Mouse (Mus musculus) hindbrain, embryonic 15.5 days (tissue): ENCODE results near the gene Cryzl1. TPM values are rescaled to one million over a fixed set of nuclear protein-coding genes. Genes with fewer than 3 reads are reported as not detected.

Source experiments
- ATAC-seq: fragments of 200-750 bp; cut with Nextera tagmentation; 2 replicates; pipeline ENCODE4 v1.8.0; 2017; ENCODE audit warnings: low read depth, moderate number of reproducible peaks, moderate TSS enrichment; ENCODE audit not compliant: low FRiP score
- H3K27ac ChIP-seq: fragments of 300-500 bp; sonication (generic); replicated peaks from 2 replicates; pipeline ENCODE4 v1.5.1; 2015; ENCODE audit warnings: mild to moderate bottlenecking, inconsistent platforms
- H3K27me3 ChIP-seq: fragments of 300-500 bp; sonication (generic); 2 replicates; pipeline ENCODE4 v1.6.1; 2015; ENCODE audit warnings: control low read depth, inconsistent platforms
- H3K36me3 ChIP-seq: fragments of 300-500 bp; sonication (generic); 2 replicates; pipeline ENCODE4 v1.6.1; 2015; ENCODE audit warnings: control low read depth, inconsistent platforms
- H3K4me1 ChIP-seq: fragments of 300-500 bp; sonication (generic); replicated peaks from 2 replicates; pipeline ENCODE4 v1.6.1; 2015; ENCODE audit warnings: control low read depth, inconsistent platforms
- H3K4me2 ChIP-seq: fragments of 300-500 bp; sonication (generic); 2 replicates; pipeline ENCODE4 v1.6.1; 2015; ENCODE audit warnings: moderate library complexity, mild to moderate bottlenecking, inconsistent platforms
- H3K4me3 ChIP-seq: fragments of 300-500 bp; sonication (generic); 2 replicates; pipeline ENCODE4 v1.5.1; 2015; ENCODE audit warnings: mild to moderate bottlenecking, inconsistent platforms
- H3K9ac ChIP-seq: fragments of 300-500 bp; sonication (generic); 2 replicates; pipeline ENCODE4 v1.6.1; 2015; ENCODE audit warnings: inconsistent platforms
- H3K9me3 ChIP-seq: fragments of 300-500 bp; sonication (generic); 2 replicates; pipeline ENCODE4 v1.6.1; 2016; ENCODE audit warnings: control low read depth, inconsistent platforms
- WGBS: fragments of 180-500 bp; shearing (Covaris S2); methylation state at CpG from one replicate; pipeline ENCODE4 v1.1.7; 2015; 5-methylcytosine and 5-hydroxymethylcytosine counted together
- polyA plus RNA-seq: library from polyadenylated mRNA; unstranded; fragments of >200 nt; fragmentation: Nextera tagmentation; extraction: Ambion mirVana; gene quantifications from 2 replicates; pipeline ENCODE4 v1.2.1, GENCODE M21; 2015

The Cryzl1 gene
- polyA plus RNA-seq, 1 experiment from 2014 or later: 93.4 TPM

DNA sequence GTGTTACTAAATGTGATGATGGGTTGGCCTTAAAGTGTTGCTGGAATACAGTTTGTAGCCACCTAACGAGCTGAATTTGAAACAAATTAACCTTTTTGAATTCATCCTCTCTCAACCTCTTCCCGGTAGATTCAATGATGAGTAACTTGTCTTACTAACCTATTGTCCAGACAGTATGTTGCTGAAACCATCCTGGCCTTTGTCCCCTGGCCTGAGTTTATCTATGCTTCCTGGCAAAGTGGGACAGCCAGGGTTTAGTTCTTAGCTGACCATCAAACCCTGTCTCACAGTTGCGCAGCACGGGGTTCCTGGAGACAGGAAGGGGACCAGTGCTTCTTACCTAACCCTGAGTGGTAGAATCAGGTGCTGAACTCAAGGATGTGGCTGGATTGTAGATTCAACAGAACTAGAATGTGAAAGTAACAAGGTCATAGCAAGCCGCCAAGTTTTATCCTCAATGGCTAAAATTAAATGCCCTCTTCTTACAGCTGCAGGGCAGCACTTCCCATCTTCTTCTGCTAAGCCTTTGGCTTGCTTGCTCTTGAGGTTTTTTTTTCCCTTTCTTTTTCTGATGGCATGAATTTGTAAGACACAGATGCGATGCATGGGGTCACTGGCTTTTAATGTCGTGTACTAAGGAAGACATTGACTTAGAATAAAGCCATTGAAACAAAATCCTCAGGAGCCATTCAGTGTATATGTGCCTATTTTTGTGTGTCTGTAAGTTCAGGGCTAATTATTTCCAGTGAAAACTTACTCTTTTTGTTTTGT lies 7.5 kb upstream of the Cryzl1 start:
- Histone ChIP-seq H3K4me2 (no peak overlapping the region), H3K4me1 (peaks cover 63% of the 10 kb centered on the region), H3K27me3 (no peaks in the 10 kb centered on the region), H3K27ac (no peak overlapping the region), H3K9ac (no peak overlapping the region), H3K36me3 (no peaks in the 10 kb centered on the region), H3K9me3 (no peaks in the 10 kb centered on the region), H3K4me3 (no peak overlapping the region)
- WGBS: 71% methylated on average over 7 of the region's 7 CpGs
- ATAC-seq: no peak

DNA sequence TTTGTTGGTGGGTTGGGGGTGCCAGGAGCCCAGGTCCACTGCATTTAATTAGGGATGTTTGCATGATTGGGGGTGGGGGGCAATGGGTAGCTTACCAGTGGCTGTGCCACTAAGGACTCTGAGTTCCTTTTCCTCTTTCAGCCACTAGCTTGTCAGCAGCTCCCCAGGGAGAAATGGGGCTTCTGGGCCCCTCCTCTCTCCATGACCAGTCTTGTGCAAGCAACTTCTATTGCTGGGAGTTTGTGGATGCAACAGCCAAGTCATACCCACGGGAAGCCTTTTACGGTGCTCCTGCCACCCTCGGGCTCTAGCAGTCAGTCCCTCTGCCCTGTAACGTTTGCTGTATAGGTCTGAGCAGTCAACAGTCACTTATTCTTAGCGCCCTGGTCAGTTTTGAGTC lies 6.0 kb upstream of the Cryzl1 start:
- H3K9ac ChIP-seq: no peak overlapping the region
- no peaks in the 10 kb centered on the region for H3K36me3 ChIP-seq
- H3K27me3 ChIP-seq: no peaks in the 10 kb centered on the region
- H3K4me1 ChIP-seq: peaks cover 57% of the 10 kb centered on the region
- WGBS: 49% methylated on average over 5 of the region's 5 CpGs
- no peak for ATAC-seq
- H3K4me3 ChIP-seq: no peak overlapping the region
- H3K27ac ChIP-seq: no peak overlapping the region
- no peak overlapping the region for H3K4me2 ChIP-seq
- H3K9me3 ChIP-seq: no peaks in the 10 kb centered on the region

DNA sequence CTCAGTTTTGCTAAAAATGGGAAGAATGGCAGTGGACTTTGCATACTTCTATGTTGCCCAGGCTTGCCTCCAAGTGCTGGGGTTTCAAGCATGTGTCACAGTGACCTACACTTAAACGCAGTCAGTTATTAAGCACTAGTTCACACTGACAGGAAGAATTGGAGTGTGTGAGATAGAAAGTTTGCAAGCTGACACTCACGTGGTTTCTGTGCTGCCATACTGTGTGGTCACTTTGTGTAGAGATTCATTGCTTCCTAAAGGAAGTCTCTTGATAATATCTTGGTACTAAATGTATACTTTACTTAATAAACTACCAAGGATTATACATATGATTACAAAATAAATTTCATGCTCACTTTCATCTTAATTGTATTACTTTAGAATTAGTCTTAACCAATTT lies 4.0 kb upstream of the Cryzl1 start:
- no peak overlapping the region for H3K4me3 ChIP-seq
- no peak overlapping the region for H3K4me2 ChIP-seq
- no peak overlapping the region for H3K27ac ChIP-seq
- H3K9me3 ChIP-seq: no peaks in the 10 kb centered on the region
- H3K9ac ChIP-seq: no peak overlapping the region
- H3K27me3 ChIP-seq: no peaks in the 10 kb centered on the region
- ATAC-seq: no peak
- H3K4me1 ChIP-seq: peaks cover 54% of the 10 kb centered on the region
- WGBS: 81% methylated on average over 2 of the region's 2 CpGs
- no peaks in the 10 kb centered on the region for H3K36me3 ChIP-seq

GRCm38 (mm10) chr16:91730446-91730845 lies 1.7 kb upstream of the Cryzl1 start:
- Histone ChIP-seq H3K4me1 (peaks cover 46% of the 10 kb centered on the region), H3K4me3 (peak overlapping the region; percentile 92), H3K27me3 (no peaks in the 10 kb centered on the region), H3K9me3 (no peaks in the 10 kb centered on the region), H3K36me3 (no peaks in the 10 kb centered on the region), H3K27ac (peak overlapping the region; percentile 93), H3K4me2 (peak overlapping the region; percentile 78), H3K9ac (peak overlapping the region; percentile 96)
- under 1% methylated on average over 11 of the region's 11 CpGs for WGBS
- ATAC-seq: no peak

- under 1% methylated on average over 42 of the region's 44 CpGs for WGBS
- Histone ChIP-seq H3K4me3 (peak overlapping the region; percentile 92), H3K9ac (peak overlapping the region; percentile 96), H3K36me3 (no peaks in the 10 kb centered on the region), H3K4me2 (peak overlapping the region; percentile 78), H3K4me1 (peaks cover 40% of the 10 kb centered on the region), H3K27ac (peak overlapping the region; percentile 93), H3K9me3 (no peaks in the 10 kb centered on the region), H3K27me3 (no peaks in the 10 kb centered on the region)
- no peak for ATAC-seq
These were observed 1.2 kb upstream of the Cryzl1 start for GRCm38 (mm10) chr16:91729821-91730441.

- Histone ChIP-seq H3K27ac (peak within 1 kb of the TSS; percentile 93), H3K27me3 (no peaks in the 10 kb centered on the region), H3K4me3 (peak within 1 kb of the TSS; percentile 92), H3K4me1 (peaks cover 32% of the 10 kb centered on the region), H3K9me3 (no peaks in the 10 kb centered on the region), H3K9ac (peak within 1 kb of the TSS; percentile 96), H3K36me3 (0 out of 2 replicates have a peak, but pooled peaks cover 5% of the 10 kb centered on the region), H3K4me2 (peak within 1 kb of the TSS; percentile 78)
- WGBS: under 1% methylated on average over 32 of the region's 33 CpGs
- peak; percentile 95 for ATAC-seq
These were observed 299 bp upstream of the Cryzl1 start, which contains the start of gene Itsn1 for GRCm38 (mm10) chr16:91729066-91729482. Gene Itsn1 (plus strand): TSS chr16:91729281.

DNA sequence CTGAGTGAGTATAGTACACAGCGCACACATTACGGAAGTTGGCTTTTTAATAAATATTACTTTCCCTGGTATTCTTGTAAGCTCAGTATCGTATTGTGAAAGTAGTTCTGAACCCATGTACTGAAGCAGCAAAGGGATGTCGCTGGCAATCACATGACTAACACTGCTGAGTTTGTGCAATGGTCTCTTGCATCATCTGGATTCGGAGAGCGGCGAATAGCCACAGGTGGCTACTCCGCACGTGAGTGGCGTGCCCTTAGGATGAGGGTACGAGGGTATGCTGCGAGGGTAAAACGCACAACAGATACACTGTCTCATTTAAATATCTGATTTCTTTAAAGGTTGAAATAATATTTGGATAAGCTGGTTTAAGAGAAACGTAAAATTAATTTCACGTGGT lies 1.3 kb downstream of the Cryzl1 start:
- Histone ChIP-seq H3K4me3 (peak overlapping the region; percentile 92), H3K36me3 (0 out of 2 replicates have a peak, but pooled peaks cover 5% of the 10 kb centered on the region), H3K4me2 (peak overlapping the region; percentile 78), H3K27ac (peak overlapping the region; percentile 93; the same call in 1 of the 2 replicates), H3K4me1 (peaks cover 30% of the 10 kb centered on the region), H3K9me3 (no peaks in the 10 kb centered on the region), H3K27me3 (no peaks in the 10 kb centered on the region), H3K9ac (peak overlapping the region; percentile 60; the same call in 1 of the 2 replicates)
- ATAC-seq: no peak
- WGBS: 84% methylated on average over 15 of the region's 15 CpGs

DNA sequence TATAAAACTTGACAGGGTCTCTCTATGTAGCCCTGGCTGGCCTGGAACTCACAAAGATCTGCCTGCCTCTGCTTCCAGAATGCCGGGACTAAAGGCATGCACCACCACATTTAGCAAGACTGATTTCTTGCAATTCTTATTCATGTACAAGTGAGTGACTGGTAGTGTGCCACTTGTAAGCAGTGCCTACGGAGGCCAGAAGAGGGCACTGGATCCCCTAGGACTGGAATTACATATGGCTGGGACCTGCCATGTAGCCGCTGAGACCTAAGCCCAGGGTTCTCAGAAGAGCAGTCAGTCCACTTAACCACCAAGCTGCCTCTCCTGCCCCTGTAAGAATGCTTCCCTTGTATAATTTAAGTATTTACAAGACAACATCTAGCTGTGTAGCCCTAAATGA lies 4.5 kb downstream of the Cryzl1 start:
- peaks cover 20% of the 10 kb centered on the region for H3K36me3 ChIP-seq
- H3K9me3 ChIP-seq: no peaks in the 10 kb centered on the region
- no peak for ATAC-seq
- H3K4me3 ChIP-seq: no peak overlapping the region
- peaks cover 15% of the 10 kb centered on the region for H3K4me1 ChIP-seq
- H3K9ac ChIP-seq: no peak overlapping the region
- H3K4me2 ChIP-seq: no peak overlapping the region
- WGBS: 45% methylated on average over 3 of the region's 3 CpGs
- H3K27me3 ChIP-seq: no peaks in the 10 kb centered on the region
- H3K27ac ChIP-seq: no peak overlapping the region

- no peak overlapping the region for H3K9ac ChIP-seq
- no peak for ATAC-seq
- H3K36me3 ChIP-seq: peaks cover 45% of the 10 kb centered on the region
- H3K27me3 ChIP-seq: no peaks in the 10 kb centered on the region
- WGBS: 92% methylated on average over 4 of the region's 4 CpGs
- H3K27ac ChIP-seq: no peak overlapping the region
- no peak overlapping the region for H3K4me3 ChIP-seq
- no peaks in the 10 kb centered on the region for H3K9me3 ChIP-seq
- no peaks in the 10 kb centered on the region for H3K4me1 ChIP-seq
- no peak overlapping the region for H3K4me2 ChIP-seq
These were observed 11.4 kb downstream of the Cryzl1 start for GRCm38 (mm10) chr16:91717399-91717798.

DNA sequence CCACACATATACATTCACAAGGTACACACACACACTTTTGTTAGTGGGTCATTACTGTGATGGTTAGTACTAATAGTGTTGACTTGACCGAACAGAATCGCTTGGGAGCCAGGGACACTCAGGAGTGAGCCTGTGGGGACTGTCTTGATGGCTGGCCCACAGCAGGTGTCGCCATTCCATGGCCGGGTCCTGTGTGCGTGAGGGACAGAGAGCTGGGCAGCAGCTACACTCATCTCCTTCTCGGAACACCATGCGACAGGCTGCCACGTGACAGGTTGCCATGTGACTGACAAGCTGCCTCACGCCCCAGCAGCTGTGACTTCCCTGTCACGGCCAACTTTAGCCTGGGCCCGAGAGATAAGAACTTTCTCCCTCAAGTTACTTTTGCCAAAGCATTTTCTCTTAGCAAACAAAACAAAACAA lies 11.8 kb downstream of the Cryzl1 start:
- 80% methylated on average over 11 of the region's 11 CpGs for WGBS
- Histone ChIP-seq H3K9ac (no peak overlapping the region), H3K4me2 (no peak overlapping the region), H3K4me1 (no peaks in the 10 kb centered on the region), H3K9me3 (no peaks in the 10 kb centered on the region), H3K27me3 (no peaks in the 10 kb centered on the region), H3K27ac (no peak overlapping the region), H3K36me3 (peaks cover 48% of the 10 kb centered on the region), H3K4me3 (no peak overlapping the region)
- ATAC-seq: no peak

DNA sequence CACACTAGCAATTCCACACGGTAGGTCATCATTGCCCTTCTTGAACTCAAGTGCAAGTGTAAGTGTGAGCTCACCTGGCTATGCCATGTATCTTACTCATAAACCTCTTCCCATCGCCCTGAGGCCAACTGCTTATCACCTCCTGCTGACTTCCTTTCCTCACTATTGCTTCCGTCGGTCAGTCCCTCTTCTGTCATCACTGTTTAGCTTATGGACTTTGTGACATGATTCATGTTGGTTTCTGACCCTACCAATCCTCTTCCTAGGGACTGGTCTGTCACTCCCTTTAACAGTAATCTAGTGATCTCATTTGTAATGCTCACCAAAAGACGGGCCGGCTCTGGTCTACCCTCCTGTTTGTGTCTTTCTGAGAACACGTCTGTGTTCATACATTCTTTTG lies 18.5 kb downstream of the Cryzl1 start:
- H3K4me3 ChIP-seq: no peak overlapping the region
- H3K4me1 ChIP-seq: no peaks in the 10 kb centered on the region
- no peaks in the 10 kb centered on the region for H3K9me3 ChIP-seq
- 92% methylated on average over 7 of the region's 7 CpGs for WGBS
- no peak for ATAC-seq
- H3K27ac ChIP-seq: no peak overlapping the region
- no peaks in the 10 kb centered on the region for H3K27me3 ChIP-seq
- H3K36me3 ChIP-seq: peaks cover 65% of the 10 kb centered on the region
- no peak overlapping the region for H3K4me2 ChIP-seq
- H3K9ac ChIP-seq: no peak overlapping the region

DNA sequence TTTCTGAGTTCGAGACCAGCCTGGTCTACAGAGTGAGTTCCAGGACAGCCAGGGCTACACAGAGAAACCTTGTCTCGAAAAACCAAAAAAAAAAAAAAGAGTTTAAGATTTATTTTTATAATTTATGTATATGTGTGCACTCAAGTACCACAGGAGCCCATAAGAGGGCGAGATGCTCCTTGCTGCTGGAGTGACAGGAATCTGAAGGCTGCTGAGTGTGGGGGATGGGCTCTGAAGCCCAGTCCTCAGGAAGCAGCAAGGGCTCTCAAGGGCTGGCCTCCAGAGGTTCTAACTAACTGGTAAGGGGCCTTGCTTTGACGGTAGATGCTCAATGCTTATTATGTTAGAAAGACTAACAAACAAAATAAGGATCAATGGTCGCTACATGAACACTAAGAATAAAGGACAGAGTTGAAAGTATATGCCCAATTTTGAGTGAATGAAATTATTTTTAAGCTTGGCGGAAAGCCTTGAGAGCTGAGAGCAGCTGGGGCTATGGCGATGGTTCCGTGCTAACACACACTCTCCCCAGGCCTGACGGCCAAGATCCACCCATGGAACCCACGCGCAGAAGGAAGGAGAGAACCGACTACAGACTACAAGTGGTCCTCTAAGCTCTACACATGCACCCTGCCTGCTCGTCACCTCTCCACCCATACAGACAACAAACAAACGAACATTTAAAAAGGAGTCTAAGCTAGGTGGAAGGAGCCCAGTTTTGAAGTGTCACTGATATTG lies 24.0 kb downstream of the Cryzl1 start:
- Histone ChIP-seq H3K9ac (no peak overlapping the region), H3K4me2 (no peak overlapping the region), H3K4me1 (no peaks in the 10 kb centered on the region), H3K9me3 (no peaks in the 10 kb centered on the region), H3K4me3 (no peak overlapping the region), H3K27ac (no peak overlapping the region), H3K36me3 (peaks cover 49% of the 10 kb centered on the region), H3K27me3 (no peaks in the 10 kb centered on the region)
- ATAC-seq: no peak
- 87% methylated on average over 14 of the region's 14 CpGs for WGBS
